Mouse (Mus musculus) T-helper 17 cell (primary cell): ENCODE data around the gene Prep.

Source experiments
- in situ Hi-C, 2 experiments: fragments of 300-600 bp; cut with MboI, MseI; formaldehyde crosslinking; loops; 1 replicate in 1 of 2; 2 replicates in 1 of 2; pipeline ENCODE4 v1.15.1; 2025; ENCODE audit warnings: high pct_unique_total_duplicates in 2 of 2

Prep gene

DNA sequence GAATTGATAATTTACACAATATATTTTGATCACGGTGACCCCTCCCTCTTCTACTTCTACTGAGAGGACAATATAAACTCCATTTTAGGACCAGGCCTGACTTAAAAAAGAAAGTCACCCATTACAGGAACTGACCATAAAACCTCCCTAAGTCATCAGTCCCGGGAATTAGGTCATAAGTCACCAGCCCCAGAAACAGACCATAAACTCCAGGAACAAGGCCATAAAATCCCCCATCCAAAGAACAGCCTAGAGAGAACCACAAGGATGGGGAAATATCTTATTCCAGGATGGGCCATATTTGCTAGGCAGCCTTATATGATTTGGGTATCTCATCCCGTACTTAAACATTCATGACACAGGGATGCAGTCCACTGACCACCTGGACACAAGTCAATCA lies 107.3 kb downstream of the Prep start:
- in situ Hi-C loops: loop anchor here in 1 of 2 experiments (5.0 kb wide), 1 partner anchor 423 kb away; no protein-coding TSS in a partner anchor

DNA sequence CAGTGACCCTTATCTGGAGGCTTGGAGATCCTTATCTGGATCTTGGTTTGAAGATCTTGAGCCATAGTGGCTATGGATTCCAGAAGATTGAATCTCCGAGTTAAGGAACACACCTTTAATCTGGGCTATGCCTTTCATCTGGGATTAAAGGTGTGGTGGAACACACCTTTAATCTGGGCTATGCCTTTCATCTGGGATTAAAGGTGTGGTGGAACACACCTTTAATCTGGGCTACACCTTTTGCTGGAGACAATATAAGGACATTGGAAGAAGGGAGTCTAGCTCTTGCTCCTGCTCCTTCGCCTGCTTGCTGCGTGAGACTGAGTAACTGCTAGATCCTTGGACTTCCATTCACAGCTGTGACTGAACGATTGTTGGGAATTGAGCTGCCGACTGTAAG lies 110.8 kb downstream of the Prep start, which contains the start of gene Popdc3:
Gene Popdc3, plus strand, starts transcription at position 301 of the 400 bp plus-strand sequence.
- in situ Hi-C loops: loop anchor here in 1 of 2 experiments (5.0 kb wide), 1 partner anchor 420 kb away; no protein-coding TSS in a partner anchor

DNA sequence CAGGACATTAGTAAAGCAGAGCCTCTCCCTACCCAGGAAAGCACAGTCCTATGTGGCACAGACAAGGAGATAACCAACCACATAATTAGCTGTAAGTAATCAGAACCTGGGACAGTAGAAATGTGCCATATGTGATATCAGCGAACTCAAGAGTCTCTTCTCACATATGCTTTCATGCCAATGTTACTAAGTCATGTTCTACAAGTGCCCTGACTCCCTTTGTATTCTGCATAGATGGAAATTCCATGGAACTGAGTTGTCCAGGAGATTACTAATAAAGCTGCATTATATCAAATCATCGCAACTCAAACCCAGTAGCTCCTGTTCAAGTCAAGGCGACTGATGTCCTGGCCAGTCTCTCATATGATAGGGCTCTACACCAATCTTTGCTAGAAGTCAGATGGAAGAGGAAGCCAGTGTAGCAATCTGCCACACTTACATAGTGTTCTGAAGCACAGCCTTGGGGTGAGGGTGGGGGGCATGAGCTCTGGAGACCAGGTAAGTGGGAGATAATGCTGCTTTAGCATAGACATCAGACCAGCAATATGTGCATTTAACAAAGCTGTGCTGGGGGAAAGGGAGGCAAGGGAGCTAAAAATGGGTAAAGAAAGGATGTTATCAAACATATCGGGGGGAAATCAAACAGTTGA lies 113.8 kb downstream of the Prep start:
- in situ Hi-C loops: no loop called here

DNA sequence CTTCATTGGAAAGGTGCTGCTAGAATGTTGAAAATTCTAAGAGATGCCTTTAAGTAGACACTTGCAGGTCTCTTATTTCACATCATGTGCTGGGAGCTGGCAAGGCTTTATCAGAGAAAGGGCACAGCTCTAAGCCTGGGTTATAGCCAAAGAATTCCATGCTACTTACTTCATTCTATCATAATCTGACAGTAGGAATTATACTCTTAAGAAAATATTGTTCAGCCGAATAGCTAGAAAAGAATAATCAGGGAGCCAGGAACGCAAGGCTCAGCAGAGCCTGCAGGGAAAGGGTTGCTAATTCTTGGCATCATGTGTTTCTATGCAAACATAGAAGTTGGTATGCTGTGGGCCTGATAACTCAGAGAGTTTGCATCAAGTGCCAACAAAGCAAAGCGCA lies 114.3 kb downstream of the Prep start:
- in situ Hi-C loops: no loop called here

DNA sequence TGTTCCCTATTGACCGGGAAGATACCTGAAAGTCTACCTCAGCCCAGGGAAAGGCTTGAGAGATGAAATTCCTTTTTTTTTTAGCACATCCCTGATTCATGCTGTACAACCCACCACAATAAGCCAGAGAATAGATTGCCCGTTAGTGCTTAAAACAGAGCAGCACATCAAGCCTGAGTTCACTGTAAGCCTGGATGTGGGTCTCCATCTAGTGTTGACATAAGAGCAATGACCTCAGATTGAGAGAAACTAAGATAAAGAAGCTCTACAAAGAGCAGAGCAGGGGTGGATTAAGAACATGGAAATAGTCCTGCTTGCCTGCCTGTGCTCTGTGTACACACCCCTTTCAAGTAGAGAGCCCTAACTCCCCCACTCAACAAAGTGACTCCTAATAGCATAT lies 118.5 kb downstream of the Prep start:
- in situ Hi-C loops: no loop called here

DNA sequence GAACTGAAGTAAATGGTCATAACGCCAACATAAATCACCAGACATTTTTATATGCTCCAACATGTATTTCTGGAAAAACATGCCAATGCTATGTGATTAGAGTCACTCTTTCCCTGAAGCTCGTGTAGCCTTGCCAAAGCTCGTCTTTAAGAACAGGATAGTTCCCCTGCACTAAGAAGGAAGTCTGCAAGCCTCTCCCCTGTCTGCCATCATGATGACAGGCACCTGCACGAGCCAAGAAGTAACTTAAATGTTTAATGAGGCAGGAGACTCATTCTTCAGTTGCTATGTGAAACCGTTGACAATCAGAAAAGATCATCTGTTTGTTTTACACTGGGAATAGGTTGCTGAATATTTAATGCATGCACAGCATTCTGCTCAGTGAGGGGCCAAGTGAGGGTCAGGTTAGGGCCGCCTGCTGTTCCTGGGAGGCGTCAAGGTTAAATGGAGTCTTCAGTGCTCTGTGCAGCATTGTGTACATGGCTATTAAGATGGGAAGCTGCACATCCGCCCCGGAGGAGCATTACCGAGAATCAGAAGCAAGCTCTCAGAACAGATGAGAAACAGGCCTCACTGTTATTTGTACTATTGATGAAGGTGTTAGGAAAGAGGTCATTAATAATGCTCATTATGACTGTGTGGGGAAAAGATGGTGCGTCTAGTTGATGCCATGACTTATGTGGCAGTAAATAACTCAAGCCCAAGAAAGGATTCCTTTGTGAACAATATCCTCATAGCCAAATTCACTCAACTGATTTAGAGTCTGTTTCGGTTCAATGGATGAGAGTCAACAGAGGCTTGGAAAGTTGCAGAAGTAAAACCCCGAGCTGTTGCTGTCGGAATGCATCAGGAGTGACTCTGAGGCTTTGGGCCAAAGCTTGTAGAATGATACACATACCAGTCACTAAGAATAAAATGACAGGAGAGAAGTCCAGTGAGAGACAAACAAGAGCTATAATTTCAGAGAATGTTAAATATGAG lies 126.6 kb downstream of the Prep start:
- in situ Hi-C loops: loop anchor here in 1 of 2 experiments (10.0 kb wide), 1 partner anchor 259 kb away; no protein-coding TSS in a partner anchor

DNA sequence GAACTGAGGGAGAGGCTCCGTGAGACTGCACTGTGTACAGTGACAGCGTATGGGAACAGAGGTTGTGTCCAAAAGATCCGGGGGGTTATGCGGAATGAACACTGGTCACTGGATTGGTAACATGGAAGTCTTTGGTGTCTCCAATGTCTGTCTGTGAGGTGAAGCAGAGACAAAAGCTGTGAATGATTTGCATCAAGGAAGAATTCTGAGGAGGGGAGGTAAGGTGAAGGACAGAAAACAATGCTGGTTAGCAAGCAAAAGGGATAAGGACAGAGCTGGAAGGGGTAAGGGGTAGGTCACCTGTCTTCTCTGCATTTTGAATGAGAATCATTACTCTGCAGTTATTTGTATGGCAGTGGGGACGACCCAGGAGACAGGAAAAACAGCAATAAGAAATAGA lies 127.5 kb downstream of the Prep start:
- in situ Hi-C loops: loop anchor here in 1 of 2 experiments (10.0 kb wide), 1 partner anchor 260 kb away; no protein-coding TSS in a partner anchor

DNA sequence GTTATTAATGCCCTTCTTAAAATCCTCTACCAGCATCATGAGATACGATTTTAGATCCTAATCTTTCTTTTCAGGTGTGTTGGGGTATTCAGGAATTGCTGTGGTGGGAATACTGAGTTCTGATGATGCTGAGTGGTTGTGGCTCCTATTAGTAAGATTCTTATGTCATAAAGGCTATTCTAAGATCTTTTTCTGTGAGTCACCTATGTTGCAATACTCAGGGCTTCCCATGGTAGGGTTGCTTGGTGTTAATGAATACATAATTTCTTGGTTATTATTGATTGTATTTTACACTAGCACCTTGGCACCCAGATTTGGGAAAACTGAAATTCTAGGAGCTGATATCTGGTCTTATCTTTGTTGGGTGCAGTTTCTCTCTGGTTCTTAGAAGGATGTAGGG lies 137.6 kb downstream of the Prep start:
- in situ Hi-C loops: no loop called here

DNA sequence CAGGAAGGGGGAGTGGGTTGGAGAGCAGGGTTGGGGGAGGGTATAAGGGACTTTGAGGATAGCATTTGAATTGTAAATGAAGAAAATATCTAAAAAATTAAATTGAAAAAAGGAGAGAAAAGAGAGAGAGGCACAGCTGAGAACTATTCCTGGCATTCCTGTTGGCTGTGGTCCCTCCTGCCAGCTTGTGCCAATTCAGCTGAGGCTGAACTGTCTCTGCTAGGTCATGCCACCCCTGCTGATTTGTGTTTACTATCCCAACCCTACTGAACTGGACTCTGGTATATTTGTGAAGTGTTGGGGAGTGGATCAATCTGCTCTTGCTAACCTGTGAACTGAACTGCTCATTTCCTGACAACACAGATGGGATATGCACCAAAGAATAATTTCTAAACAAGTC lies 143.2 kb downstream of the Prep start:
- in situ Hi-C loops: no loop called here

DNA sequence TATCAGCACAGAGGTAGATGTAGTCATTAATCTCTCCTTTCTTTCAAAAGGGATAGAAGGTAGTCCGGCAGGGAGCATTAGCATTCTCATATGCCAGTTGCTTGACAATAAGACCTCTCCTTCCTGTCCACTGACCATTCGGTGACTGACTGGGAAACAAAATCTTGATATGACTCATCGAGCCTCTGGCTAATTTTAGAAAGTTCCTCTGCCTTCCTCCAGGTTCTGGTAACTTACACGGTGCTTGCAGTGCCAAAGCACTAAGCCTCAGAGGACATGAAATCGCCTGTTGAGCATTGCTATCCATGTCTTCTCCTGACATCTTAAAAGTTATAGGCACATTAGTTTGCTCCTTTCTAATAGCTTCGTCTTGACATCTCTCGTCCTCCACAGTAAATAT lies 149.7 kb downstream of the Prep start:
- in situ Hi-C loops: no loop called here
